Mouse (Mus musculus) testis, adult 10 weeks (tissue): ENCODE data around the gene Zfp961. TPM values are rescaled to one million over a fixed set of nuclear protein-coding genes. Genes with fewer than 3 reads are reported as not detected.

Experiments used
- polyA plus RNA-seq: library from polyadenylated mRNA; stranded (reverse); fragments of 350-450 nt; fragmentation: Illumina TruSeq; extraction: RNeasy Lipid Tissue Mini Kit (QIAGEN cat#74804); gene quantifications from one replicate; pipeline ENCODE4 v1.2.3, GENCODE M21; 2014; ENCODE audit warnings: low read depth, low replicate concordance

The Zfp961 gene
- polyA plus RNA-seq = 18.2 TPM

DNA sequence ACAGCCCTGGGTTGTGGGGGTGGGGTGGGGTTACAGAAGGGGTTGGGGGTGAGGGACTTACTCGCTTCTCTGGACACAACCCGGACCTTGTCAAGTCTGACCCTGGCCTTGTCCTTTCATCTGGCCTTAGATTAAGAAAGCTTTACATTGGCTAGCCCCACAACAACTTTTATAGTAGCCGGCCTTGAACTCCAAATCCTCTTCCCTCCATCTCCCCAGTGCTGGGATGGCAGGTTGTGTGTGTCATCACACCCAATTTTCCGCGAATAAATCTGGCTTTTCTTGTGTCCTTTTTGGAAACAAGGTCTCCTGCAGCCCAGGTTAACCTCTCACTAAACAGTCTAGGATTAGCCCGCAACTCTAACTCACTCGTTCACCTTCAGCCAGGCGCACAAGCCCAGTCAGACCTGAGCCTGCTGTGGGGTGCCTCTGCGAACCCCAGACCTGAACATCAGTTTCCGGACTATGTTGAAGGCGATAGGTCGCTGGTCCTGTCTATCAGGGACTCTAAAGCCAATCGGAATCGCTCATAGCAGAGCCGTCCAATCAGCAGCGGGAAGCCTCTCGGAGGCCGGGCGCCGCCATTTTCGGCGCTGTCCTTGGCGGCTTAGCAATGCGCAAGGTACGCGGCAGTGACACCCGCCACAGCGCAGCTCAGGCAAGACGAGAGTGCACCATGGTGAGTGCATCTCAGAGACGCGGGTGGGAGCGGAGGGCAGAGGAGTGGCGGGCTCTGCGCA lies at the start of gene Zfp961:
Gene Zfp961 (plus strand): TSS at position 557 of the 740 bp plus-strand sequence.

DNA sequence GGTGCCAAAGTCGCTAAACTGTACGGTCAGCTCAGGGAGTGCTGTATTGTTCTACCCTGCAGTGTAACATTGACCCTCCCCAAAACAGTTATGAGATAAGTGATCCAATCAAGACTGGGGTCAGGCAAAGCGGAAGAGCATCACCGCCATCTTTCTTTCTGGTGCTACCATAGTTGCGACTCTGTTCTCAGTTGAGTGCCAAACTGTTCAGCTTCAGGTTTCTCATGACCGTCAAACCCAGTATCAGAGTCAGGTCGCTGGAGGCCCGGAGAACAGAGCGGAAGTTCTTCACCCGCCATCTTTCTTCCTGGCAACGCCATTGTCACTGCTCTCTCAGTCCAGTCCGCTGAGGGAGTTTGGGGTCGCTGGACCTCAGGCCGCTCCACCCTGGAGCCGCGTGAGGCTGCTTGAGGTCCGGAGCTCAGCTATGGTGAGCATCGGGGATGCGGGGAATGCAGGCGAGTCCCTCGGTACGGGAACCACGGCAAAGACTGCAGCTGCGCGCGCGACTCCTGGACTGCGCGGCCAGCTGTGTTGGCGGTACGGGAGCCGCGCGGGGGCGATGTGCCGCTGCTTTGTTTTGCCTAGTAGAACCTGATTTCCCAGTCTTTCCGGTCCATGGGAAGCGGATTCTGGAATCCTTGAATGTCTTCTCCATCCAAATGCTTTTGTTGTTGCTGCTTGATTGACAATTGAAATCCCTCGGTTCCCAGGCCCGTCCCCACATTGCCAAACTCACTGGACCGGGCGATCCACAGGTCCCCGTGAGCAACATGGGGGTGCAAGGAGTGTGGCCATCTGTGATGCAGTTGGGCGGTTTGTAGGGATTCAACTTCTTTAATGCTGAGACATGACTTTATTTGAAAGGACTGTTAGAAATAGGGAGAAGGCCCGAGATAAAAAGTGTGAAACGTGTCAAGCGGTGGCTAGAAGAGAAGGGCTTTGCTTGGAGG lies 42.3 kb upstream of the Zfp961 start, which contains the start of the genes Zfp882 and Zfp617:
Gene Zfp882 (plus strand): TSS at position 300 of the 953 bp plus-strand sequence.
Gene Zfp617 (plus strand): TSS at position 327 of the 953 bp plus-strand sequence.

DNA sequence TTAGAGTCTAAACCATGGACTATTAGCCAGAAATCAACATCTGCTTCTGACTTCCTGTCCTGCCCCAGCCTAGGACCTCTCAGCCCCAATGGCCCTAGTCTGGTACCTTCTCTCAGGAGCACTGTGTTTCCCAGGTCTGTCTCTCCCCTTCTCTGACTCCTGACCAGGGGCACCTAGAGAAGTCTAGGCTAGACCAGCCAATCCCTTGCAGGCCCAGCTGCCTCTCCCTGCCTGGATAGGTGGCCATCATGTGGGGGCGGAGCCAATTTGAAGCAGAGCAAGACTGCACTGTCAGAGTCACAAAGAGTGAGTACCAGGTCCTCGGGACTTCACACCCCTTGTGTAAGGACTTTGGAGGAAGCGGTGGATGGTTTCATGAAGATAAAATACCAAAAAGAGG lies 58.6 kb downstream of the Zfp961 start, which contains the start of gene Cyp4f18:
Gene Cyp4f18 (minus strand): TSS at position 154 of the 400 bp plus-strand sequence.

DNA sequence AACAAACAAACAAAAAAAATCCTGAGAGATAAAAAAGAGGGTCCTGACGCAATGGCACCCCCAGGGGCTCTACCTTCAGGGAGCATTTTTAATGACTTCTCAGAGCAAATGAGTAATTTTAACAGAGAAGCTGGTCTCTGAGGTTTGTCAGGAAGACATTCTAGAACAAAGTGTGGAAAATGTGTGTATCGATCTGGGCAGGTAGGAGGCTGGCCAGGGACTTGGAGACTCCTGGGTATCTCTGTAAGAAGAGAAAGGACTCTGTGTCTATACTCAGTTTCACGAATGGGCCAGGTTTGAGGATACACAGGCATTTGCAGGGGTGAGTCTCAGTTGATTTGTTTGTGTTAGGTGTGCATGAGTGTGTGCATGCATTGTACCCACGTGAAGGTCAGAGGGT lies 90.1 kb downstream of the Zfp961 start, which contains the start of gene Olfr372:
Gene Olfr372 (plus strand): TSS at position 301 of the 400 bp plus-strand sequence.

Other genes with a start within 250 kb of the Zfp961 start
- 0.13 TPM for gene B3gnt3, start 249.2 kb upstream of the Zfp961 start, polyA plus RNA-seq
- gene Fcho1, start 225.3 kb upstream of the Zfp961 start, polyA plus RNA-seq = not detected
- gene Zfp709, start 69.0 kb upstream of the Zfp961 start, polyA plus RNA-seq = 5.6 TPM
- gene Zfp882, start 42.4 kb upstream of the Zfp961 start, polyA plus RNA-seq = 2.9 TPM
- gene Zfp617, start 42.4 kb upstream of the Zfp961 start, polyA plus RNA-seq = 34.1 TPM
- gene Cyp4f18, start 58.6 kb downstream of the Zfp961 start, polyA plus RNA-seq = not detected
- gene Olfr372, start 90.2 kb downstream of the Zfp961 start, polyA plus RNA-seq = not detected
- not detected for gene Olfr373, start 132.1 kb downstream of the Zfp961 start, polyA plus RNA-seq
- not detected for gene Olfr374, start 156.0 kb downstream of the Zfp961 start, polyA plus RNA-seq
- 24.6 TPM for gene Tpm4, start 183.9 kb downstream of the Zfp961 start, polyA plus RNA-seq
- gene Rab8a, start 210.2 kb downstream of the Zfp961 start, polyA plus RNA-seq = 36.1 TPM
- 0.29 TPM for gene Hsh2d, start 238.6 kb downstream of the Zfp961 start, polyA plus RNA-seq